Mouse (Mus musculus) lung, postnatal 25 days (tissue): Measurements from ENCODE around the gene Fis1.
"Not testable (repeated sequence)": the region's sequence is repeated elsewhere in the genome, so short reads cannot be mapped to it uniquely, and the experiment has no call there.

Source experiments
- DNase-seq: peaks from one replicate; pipeline ENCODE4 v3.0.0; 2022; ENCODE audit warnings: low spot score

Fis1 gene

DNA sequence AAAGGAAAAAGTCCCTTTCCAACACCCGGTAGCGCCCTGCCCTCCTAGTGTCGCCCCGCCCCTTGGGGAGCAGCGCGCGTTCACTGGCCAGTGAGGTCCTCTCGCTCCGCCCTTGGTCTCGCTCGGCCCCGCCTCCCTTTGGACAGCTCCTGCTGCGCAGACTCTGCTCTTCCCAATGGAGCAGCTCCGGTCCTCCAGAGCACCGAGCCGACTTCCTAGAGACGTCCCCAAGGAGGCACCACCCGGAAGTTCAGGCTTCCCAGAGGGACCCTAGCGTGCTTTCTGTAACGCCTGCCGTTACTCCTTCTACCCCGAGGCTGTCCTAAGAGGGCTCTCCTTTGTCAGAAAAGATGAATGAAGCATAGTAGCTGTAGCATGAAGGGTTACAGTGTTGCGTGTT, at the start of gene Fis1:
Gene Fis1, plus strand, starts transcription at position 261 of the 400 bp plus-strand sequence.
- DNase-seq: peak; percentile 97

DNA sequence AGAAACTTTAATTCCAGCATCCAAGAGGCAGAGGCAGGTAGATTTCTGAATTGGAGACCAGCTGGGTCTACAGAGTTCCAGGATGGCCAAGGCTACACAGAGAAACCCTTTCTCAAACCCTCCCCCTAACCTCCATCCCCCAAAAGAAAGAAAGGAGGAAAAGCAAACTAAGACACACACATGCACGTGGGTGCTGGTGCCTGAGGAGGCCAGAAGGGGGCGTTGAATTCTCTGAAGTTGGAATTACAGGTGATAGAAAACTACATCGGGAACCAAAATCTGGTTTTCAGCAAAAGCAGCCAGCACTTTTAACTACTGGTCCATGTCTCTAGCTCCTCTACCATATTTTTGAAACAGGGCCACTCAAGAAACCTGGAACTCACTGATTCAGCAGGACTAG, 48.5 kb upstream of the Fis1 start:
- no peak for DNase-seq

DNA sequence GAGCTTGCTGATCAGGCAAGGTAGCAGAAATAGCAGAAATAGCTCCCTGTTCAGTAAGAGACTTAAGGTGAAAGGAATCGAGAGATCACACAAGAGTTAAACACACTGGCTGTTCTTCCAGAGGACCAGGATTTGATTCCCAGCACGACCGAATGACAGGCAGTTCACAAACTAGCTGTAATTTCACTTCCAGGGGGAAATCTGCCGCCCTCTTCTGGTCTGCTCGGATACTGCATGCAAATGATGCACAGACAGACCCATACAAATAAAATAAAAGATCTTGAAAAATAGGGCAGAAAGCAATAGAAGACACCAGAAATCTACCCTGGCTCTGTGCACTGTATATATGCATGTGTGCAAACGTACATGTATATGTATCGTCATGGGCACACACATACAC, 47.4 kb upstream of the Fis1 start:
- no peak for DNase-seq

DNA sequence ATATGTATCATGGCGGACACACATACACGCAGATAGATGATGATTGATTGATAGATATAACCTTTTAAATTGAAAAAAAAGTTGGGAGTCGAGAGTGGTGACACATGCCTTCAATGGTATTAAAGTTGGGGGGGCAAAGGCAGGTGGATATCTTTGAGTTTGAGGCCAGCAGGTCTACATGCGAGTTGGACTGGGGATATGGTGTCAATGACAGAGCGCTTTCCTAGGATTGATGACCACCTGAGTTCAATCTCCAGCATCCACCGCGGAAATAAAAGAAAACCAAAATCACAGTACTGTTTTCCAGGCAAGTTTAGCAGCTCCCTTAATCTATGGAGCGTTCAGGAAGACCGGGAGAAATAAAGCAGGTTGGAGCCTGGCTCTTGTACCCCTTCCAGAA, 45.5 kb upstream of the Fis1 start:
- no peak for DNase-seq

DNA sequence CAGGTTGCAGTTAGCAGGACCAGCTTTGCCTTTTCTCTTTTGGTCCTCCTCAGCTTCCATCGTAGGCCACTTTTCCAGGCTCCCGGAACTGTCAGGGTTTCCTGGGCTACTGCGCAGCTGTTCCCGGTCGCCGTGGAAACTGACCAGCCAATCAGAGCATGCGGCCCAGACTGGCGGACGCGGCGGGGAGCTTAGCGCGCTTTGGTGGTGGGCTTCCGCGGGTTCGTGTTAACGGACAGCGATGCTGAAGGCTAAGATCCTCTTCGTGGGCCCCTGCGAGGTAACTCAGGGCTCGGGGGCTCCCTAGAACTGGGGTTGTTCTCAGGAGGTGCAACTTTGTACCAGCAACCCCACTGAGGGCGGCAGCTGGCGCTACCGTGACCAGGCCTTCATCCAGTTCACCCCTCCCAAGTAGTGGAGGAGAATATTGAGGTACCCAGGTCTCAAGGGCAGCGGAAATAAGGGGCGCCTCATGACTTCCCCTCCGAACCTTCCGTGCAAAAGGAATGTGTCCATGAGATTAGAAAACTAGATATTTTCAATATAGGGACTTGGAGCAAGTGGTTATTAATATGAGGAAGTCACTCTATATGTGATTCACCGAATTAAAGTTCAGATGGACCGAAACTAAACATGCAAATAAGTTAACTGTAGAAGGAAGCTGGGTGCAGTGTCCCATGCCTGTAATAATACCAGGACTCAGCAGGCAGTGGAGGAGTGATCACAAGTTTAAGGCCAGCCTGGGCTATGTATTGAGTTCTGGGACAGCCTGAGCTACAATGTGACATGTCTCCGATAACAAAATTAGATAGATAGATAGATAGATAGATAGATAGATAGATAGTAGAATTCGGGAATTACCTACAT, 44.9 kb upstream of the Fis1 start, which contains the start of gene Ift22:
Gene Ift22, plus strand, starts transcription at position 160 of the 867 bp plus-strand sequence.
- DNase-seq: peak; percentile 95

DNA sequence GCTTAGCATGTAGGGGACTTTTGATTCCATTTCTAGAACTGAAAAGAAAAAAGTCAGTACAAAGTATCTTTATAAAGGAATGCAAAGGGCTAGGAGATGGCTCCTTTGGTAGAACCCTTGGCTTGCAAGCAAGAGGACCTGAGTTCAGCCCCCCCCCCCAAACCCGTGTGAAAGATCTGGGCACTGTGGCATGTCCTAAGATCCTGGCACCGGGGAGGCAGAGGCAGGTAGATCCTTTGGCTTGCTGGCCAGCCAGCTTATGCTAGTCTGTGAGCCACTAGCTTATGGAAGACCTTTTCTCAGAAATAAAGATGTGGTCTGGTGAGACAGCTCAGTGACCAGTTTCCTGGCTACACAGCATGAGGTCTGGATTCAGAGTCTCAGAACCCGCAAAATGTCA, 38.9 kb upstream of the Fis1 start:
- no peak for DNase-seq

DNA sequence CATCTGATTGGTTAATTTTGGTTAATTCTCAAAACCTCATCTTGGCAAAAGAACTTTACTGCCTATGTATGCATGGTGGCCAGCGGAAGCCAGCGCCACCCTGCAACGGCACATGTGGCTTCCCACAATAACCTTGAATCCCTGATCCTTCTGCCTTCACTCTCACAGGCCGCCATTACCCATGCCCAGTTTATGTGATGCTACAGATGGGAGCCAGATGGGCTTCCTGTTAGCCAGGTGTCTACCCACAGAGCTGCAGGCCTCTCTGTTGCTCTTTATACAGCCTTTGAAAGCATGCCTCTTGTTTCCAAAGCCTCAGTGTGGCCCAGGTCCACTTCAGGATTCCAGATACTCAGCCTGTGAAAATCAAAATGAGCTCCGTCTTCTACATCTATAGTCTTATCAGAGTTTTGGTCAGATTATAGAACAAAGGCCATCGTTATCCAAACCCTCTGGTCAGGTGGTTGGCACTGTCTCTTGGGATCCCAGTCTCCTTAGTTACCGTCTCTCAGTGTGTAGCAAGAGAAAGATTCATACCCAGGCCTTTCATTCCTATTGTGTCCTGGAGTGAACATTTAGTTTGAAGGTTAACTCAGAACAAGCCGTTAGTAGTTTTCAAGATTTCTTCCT, 35.3 kb upstream of the Fis1 start:
- DNase-seq: no peak

DNA sequence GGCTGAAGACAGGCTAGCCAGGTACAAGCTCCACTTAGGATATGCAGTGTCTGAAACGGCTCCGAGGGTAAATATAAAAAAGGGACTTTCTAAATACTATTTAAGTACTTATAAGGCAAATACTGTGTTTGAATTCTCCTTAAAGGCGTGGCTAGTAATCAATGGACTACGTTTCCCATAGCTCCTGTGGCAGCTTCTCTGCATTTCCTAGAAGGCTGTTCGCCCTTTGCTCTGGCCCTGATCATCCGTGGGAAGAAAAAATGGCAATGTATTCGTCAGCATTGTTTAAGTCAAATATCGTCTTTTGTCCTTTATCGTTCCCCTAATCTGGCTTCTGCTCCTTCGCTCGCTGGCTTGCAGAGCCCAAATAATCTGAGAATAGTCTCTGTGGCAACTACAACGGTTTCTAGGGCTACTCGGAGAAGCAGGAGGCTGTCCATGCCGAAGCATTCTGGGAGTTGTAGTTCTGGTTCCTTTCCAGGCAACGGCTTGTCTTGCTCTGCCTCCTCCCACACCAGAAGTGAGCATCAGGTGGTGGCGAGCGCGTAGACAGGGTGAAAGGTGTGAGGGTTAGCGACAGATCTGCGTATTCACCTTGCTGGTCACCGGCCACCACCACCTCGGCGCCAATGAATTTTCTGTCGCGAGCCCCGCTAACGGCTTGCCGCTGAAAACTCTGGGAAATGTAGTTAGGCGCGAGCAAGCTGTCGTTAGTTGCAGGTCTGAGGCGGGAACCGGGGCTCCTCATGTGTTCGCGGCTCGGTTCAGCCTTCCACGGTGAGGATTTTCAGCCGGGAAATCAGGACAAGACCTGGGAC, 34.2 kb upstream of the Fis1 start:
- DNase-seq: peak; percentile 85

DNA sequence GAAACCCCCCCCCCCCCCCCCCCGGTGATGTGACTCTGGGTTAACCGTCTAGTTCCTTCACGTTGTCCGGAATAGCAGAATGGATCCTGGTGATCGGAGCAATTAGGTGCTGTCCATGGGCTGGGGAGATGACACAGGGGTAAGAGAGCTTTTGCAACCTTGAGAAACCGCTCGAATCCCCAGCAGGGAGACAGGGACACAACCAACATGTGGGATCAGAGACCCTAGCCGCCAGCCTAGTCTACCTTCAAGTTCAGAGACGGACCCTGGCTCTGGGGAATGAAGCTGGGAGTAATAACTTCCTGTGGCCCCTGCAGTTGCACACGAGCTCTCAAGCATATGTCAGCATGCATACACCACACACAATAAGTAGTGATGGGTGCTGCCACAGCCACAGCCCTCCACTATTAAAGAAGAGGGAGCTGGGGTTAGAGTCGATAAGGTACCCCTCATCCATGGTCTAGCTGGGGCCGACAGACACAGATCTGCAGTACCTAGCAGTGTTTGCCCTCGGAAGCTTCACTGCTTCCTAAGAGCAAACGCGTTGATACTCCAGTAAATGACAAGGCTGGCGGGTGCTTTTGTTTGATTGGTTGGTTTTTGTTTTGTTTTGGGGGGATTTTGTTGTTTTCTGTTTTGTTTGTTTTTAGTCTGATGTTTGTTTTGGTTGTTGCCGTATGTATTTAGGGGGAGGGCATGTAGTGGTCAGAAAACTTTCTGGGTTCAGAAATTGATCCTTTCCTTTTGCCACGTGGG, 33.4 kb upstream of the Fis1 start:
- no peak for DNase-seq

DNA sequence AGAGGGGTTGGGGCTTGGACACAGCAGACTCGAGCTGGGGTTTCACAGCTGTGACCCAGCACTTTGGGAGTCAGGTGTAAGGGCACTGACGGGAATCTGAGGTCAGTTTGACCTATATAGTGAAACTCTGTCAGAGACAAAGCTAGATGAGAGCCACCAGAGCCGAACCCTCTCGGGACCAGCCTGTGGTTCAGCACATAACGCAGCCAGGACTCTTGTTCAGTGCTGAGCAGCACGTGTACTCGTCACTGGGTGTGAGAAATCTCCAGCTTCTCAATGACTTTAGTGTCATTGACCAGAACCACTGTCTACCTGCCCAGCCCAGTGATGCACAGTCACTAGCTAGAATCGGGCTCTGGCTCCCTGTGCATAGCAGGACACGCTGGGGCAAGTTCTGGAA, 30.2 kb upstream of the Fis1 start:
- DNase-seq: no peak

DNA sequence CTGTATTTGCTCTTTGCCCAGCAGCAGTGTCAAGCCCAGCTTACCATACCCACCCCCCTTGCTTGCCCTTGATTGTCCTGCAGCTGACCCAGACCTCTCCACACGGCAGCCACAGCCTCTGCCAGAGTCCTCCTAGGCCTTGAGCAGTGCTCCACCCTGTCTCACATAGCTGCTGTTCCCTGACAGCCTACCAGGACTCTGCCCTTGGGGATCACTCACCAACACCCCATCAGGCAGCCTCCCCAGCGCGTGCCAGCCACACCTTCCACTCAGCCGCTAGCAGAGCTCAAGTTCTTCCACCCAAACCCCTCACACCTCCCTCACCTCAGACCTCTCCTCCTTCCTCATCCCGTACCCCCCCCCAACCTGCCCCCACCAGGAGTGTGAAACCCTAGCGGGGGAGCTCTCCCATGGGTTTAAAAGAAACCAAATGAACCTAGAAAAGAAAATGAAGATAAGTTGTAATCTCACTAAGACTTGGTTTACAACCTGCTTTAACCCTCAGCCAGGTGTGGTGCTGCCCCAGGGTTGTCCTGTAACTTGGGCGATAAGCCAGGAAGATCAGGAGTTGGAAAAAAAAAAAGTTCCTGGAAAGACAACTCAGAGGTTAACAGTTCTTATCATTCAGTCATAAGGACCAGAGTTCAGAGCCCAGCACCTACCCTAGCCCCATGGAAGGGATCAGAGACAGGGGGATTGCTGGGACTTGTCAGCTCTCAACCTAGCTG, 29.2 kb upstream of the Fis1 start:
- DNase-seq: no peak

DNA sequence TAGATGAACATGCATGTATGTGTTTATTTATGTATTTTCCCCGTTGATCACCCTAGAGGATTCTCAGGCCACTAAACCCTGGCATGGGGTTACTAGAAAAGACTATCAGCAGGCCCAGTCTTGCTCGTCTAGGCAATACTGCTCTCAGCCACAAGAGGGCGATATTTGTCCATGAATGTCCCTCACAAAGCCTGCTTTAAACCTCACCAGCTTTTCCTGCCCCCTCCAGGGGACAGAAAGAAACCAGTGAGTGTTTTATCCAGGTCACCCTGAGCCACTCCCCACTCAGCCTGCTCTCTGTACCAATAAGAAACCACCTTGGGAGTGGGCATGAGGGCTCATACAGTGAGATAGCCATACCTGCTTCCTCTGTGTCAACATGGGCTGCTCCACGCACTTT, 24.0 kb upstream of the Fis1 start:
- peak; percentile 82 for DNase-seq

DNA sequence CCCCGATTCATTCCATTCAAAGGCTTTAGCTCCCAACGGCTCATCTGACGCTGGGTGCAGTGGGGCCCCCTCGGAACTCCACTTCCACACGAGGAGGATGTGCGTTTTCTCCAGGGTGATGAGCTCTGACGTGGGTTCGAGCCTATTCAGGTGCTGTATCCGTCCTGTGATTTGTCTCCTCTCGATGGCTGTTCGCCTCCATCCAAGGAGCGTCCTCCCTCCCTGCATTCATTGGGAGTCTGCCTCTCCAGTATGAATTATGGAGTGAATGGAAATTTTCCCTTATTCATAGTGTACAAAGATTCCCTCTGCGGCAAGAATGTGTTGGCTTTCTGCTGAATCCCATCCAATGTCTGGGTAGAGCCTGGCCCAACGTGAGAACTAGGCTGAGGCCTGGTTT, 21.2 kb upstream of the Fis1 start:
- no peak for DNase-seq

DNA sequence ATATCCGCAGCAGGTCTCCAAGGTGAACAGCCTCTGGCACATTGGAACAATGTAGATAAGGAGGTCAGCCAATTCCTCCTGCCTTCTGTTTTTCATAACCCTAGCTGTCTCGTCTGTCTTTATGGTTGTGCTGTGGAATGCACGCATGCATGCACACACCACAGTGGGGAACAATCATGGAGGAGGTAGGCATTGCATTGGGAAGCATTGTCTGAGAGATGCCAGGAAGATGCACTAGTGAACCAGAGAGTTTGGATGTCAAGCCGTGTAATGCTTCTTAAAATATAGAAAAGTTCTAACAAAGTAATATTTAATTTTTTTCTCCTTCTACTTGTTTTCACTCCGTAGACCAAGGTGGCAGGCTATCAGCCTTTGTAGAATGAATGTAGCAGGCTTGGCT, 20.1 kb upstream of the Fis1 start:
- no peak for DNase-seq

DNA sequence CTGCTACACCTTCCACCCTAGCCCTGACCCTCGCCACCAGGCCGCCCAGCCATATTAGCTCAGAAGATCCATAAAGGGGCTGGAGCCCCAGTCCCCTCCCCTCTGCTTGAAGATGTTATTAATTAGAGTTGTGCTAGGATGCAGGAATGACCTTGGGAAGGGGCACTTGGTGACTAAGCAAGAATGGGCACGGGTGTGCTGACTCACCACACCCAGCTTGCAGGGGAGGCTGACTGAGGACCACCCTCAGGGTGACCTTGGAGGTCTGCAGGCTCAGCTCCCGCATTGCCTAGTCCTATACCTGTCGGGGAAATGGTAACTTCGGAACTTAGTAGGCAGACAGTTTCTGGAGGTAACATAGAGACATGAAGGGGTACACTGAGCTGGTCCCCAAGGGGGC, 19.1 kb upstream of the Fis1 start:
- DNase-seq: no peak

DNA sequence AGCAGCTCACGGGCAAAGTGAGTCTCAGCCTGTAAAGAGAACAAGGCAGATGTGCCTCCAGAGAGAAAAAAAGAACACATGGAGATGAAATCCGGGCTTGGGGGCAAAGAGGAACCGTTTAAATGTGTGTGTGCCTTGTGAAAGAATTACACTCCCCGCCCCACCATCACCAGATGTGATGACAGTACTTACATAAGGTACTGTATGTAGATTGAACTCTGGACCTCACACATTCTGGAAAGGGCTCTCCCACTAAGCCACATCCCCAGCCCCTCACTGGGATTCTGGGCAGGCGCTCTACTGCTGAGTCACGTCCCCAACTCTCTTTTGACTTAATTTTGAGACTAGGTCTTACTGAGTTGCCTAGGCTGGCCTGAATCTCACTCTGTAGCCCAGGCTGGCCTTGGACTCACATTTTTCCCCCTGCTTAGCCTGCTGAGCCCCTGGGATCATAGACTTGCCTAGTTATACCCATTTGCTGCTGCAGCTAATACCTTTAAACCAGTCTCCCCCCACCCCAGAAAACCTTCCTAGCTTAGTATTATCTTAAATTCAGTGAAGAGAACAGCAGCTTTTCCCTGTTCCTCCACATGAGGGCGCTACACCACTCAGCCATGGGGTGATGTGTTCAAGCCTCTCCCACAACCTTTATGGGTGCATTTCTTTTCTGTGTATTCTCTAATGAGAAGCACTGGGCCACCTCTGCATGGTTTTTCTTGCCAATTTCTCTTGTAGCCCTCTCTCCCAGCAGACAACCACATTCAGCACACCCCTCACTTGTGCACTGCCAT, 17.0 kb upstream of the Fis1 start:
- no peak for DNase-seq

DNA sequence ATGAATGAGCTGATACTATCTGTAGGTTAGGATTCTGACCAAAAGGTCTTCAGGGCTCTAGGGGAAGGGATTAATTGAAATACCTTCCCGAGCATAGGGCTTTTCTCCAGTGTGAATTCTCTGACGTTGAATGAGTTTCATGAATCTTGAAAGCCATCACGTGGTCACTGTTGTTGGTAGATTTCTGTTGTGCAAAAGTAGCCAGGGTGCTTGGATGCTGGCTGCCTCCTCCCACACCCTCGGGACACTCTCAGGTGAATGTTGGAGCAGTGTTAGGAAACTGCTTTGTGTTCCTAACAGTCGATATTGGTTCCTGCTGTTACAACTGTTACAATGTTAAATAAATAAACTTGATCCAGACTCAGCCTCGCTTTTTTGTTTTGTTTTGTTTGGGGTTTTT, 16.3 kb upstream of the Fis1 start:
- DNase-seq: no peak

DNA sequence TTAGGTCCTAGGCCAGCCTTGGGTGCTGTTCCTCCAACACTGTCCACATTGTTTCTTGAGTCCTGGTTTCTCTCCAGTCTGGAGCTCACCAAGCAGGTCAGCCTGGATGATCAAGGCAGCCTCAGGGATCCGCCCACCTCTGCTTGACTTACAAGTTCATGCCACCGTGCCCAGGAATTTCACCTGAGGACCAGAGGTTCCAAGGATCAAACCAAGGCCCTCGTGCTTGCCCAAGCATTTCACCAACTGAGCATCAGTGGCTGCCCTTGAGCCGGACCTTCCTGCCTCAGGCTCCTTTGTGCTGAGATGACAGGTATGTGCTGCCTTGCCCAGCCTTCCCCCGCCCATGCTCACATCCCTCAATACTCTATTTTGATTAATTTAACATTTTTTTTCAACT, 15.5 kb upstream of the Fis1 start:
- no peak for DNase-seq

DNA sequence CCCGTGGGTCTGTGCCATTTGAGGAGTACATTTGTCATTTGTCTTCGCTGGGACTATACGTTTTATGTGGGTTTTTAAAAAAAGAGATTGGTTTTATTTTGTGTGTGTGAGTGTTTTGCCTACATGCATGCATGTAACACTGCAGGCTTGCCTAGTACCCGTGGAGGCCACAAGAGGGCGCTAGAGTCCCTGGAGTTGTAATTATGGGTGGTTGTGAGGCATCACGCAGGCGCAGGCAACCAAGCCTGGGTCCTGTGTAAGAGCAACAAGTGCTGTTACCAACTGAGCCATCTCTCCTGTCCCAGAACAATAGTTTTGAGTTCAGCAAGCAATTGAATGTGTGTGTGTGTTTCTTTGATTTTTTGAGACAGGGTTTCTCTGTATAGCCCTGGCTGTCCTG, 13.8 kb upstream of the Fis1 start:
- no peak for DNase-seq

DNA sequence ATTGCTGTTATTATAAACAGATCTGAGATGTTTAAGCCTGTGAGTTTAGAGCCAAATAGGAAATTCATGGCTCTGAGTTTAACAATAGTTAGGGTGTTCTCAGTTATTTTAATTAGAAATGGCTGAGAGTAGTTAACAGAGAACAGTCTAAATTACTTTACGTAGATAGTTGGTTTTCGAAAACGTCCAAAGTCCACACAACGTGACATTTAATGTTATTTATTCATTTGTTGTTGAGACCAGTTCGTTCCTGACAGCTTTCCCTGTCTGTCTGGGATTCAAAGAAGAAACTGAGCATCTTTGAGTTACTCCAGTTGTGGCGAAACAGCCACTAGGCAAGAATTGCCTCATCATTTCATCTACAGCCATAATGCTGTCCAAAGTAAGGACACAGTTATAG, 13.0 kb upstream of the Fis1 start:
- not testable (repeated sequence) for DNase-seq
